Mouse (Mus musculus) cerebellum, adult 2 months (tissue): ENCODE data around the gene Asb4. TPM values are rescaled to one million over a fixed set of nuclear protein-coding genes. Genes with fewer than 3 reads are reported as not detected.

Experiments used
- DNase-seq, 2 experiments: peaks; one replicate each; pipeline ENCODE4 v3.0.0; 2021
- H3K27ac ChIP-seq: fragments of 200-500 bp; 2 replicates; pipeline ENCODE4 v1.5.1; 2012; ENCODE audit warnings: low read length, control low read depth, inconsistent platforms; ENCODE audit not compliant: insufficient read depth
- H3K27me3 ChIP-seq: fragments of 200-500 bp; 2 replicates; pipeline ENCODE4 v1.6.1; 2012; ENCODE audit warnings: inconsistent platforms, mild to moderate bottlenecking, low read length, moderate library complexity; ENCODE audit not compliant: control insufficient read depth, insufficient read depth
- H3K4me1 ChIP-seq: fragments of 200-500 bp; 2 replicates; pipeline ENCODE4 v1.6.1; 2011; ENCODE audit warnings: low read length; ENCODE audit not compliant: control insufficient read depth, insufficient read depth
- H3K4me3 ChIP-seq: fragments of 200-500 bp; replicated peaks from 2 replicates; pipeline ENCODE3; 2011; ENCODE audit warnings: mild to moderate bottlenecking, low read depth, low read length, control low read depth; ENCODE audit not compliant: insufficient read depth
- CTCF ChIP-seq: fragments of 200-500 bp; IDR thresholded peaks from 2 replicates; pipeline ENCODE4 v1.5.1; 2011; ENCODE audit warnings: low read depth, mild to moderate bottlenecking, control low read depth, low read length, moderate library complexity, borderline replicate concordance; ENCODE audit not compliant: insufficient read depth
- POLR2A ChIP-seq: fragments of 200-500 bp; IDR thresholded peaks from 2 replicates; pipeline ENCODE4 v1.6.1; 2011; ENCODE audit warnings: low read length, control low read depth, borderline replicate concordance; ENCODE audit not compliant: insufficient read depth
- WGBS: fragments of 180-500 bp; shearing (Covaris S2); methylation state at CpG from one replicate; pipeline ENCODE4 v1.1.7; 2018; 5-methylcytosine and 5-hydroxymethylcytosine counted together
- polyA plus RNA-seq: library from polyadenylated mRNA; depleted of rRNA; stranded (reverse); fragments of >200 nt; gene quantifications from 2 replicates; pipeline ENCODE4 v1.2.3, GENCODE M21; 2012

Gene Asb4
- polyA plus RNA-seq, 1 experiment: 1.4 TPM

- 43% methylated on average over 3 of the region's 3 CpGs for WGBS
- no peaks in the 10 kb centered on the region for H3K27me3 ChIP-seq
Measured at GRCm38 (mm10) chr6:5396797-5397196, 13.6 kb downstream of the Asb4 start.

GRCm38 (mm10) chr6:5401394-5401793, 18.2 kb downstream of the Asb4 start:
- Histone ChIP-seq H3K4me1 (no peaks in the 10 kb centered on the region; the same call in 1 of the 2 replicates), H3K27ac (no peak overlapping the region), H3K4me3 (no peak overlapping the region), H3K27me3 (no peaks in the 10 kb centered on the region)
- DNase-seq: peak; percentile 25 to 27
- WGBS: 3% methylated on average over 3 of the region's 3 CpGs
- TF ChIP-seq POLR2A (no peak), CTCF (peak; percentile 61)

More at GRCm38 (mm10) chr6:5396797-5397196, 13.6 kb downstream of the Asb4 start:
- no peak for DNase-seq
- Histone ChIP-seq H3K27ac (no peak overlapping the region), H3K4me3 (no peak overlapping the region), H3K4me1 (no peaks in the 10 kb centered on the region)
- TF ChIP-seq CTCF: no peak
- no peak for TF ChIP-seq POLR2A

- TF ChIP-seq CTCF: no peak
- TF ChIP-seq POLR2A: no peak
- H3K27ac ChIP-seq: no peak overlapping the region
- WGBS: 17% methylated on average over 18 of the region's 18 CpGs
- H3K27me3 ChIP-seq: no peaks in the 10 kb centered on the region
- H3K4me3 ChIP-seq: no peak overlapping the region
- no peak for DNase-seq
- H3K4me1 ChIP-seq: no peaks in the 10 kb centered on the region; the same call in 1 of the 2 replicates
Measured at GRCm38 (mm10) chr6:5403095-5403815, 20.1 kb downstream of the Asb4 start.

- Histone ChIP-seq H3K4me1 (no peaks in the 10 kb centered on the region; the same call in 1 of the 2 replicates), H3K4me3 (no peak overlapping the region), H3K27me3 (no peaks in the 10 kb centered on the region), H3K27ac (no peak overlapping the region)
- TF ChIP-seq POLR2A (no peak), CTCF (no peak)
- DNase-seq: no peak
- 86% methylated on average over 6 of the region's 6 CpGs for WGBS
Measured at GRCm38 (mm10) chr6:5404016-5404415, 20.8 kb downstream of the Asb4 start.

DNA sequence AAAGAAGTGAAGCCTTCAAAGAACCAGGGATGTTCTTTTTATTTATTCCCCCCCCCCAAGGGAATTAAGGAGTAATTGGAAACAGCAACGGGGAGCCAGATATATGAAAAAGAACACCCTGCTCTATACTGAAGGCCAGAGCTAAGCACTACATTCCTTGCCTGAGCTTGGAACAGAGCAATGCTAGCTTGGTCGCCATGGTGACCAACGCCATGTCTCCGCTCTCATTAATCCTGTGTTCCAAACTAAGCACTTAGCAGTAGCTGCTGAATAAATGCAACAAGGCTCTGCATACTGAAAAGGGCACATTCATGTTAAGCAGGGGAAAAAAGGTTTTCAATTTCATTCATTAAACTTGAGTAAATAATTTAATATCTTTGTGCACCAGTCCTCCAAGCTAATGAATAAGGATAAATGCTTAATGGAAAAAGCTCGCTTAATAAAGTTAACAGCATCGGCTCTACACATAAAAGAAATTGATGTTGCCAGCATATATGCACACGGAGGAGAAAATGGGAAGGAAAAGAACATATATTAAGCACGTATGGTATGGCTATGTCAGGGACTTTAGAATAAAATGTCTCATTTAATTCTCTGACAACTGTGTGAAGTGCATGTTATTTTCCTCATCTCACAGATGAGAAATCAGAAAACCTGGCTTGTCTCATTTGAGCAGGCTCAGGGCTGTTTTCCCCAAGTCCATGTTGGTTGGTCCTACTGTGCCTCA, 25.4 kb downstream of the Asb4 start:
- no peak for DNase-seq
- Histone ChIP-seq H3K27me3 (no peaks in the 10 kb centered on the region), H3K27ac (no peak overlapping the region), H3K4me3 (no peak overlapping the region), H3K4me1 (no peaks in the 10 kb centered on the region)
- WGBS: 48% methylated on average over 8 of the region's 8 CpGs
- TF ChIP-seq POLR2A: no peak
- no peak for TF ChIP-seq CTCF

GRCm38 (mm10) chr6:5409676-5410075, 26.5 kb downstream of the Asb4 start:
- Histone ChIP-seq H3K27me3 (no peaks in the 10 kb centered on the region), H3K4me3 (no peak overlapping the region), H3K4me1 (no peaks in the 10 kb centered on the region), H3K27ac (no peak overlapping the region)
- TF ChIP-seq CTCF (no peak), POLR2A (no peak)
- no peak for DNase-seq
- 83% methylated on average over 4 of the region's 4 CpGs for WGBS

GRCm38 (mm10) chr6:5410697-5411391, 27.7 kb downstream of the Asb4 start:
- TF ChIP-seq CTCF: peak; percentile 67
- TF ChIP-seq POLR2A: no peak
- Histone ChIP-seq H3K27ac (no peak overlapping the region), H3K4me3 (no peak overlapping the region), H3K27me3 (no peaks in the 10 kb centered on the region), H3K4me1 (no peaks in the 10 kb centered on the region)
- peak; percentile 22 to 32 for DNase-seq
- WGBS: 52% methylated on average over 6 of the region's 6 CpGs

- H3K27ac ChIP-seq: no peak overlapping the region
- WGBS: 22% methylated on average over 8 of the region's 8 CpGs
- TF ChIP-seq CTCF (no peak), POLR2A (no peak)
- peak in 1 of 2 experiments; percentile 19 for DNase-seq
- H3K4me1 ChIP-seq: no peaks in the 10 kb centered on the region
- no peaks in the 10 kb centered on the region for H3K27me3 ChIP-seq
- H3K4me3 ChIP-seq: no peak overlapping the region
Measured at GRCm38 (mm10) chr6:5413282-5413681, 30.1 kb downstream of the Asb4 start.
